18 mouse cellular contexts compared by ENCODE assay signal in the genomic region with DNA sequence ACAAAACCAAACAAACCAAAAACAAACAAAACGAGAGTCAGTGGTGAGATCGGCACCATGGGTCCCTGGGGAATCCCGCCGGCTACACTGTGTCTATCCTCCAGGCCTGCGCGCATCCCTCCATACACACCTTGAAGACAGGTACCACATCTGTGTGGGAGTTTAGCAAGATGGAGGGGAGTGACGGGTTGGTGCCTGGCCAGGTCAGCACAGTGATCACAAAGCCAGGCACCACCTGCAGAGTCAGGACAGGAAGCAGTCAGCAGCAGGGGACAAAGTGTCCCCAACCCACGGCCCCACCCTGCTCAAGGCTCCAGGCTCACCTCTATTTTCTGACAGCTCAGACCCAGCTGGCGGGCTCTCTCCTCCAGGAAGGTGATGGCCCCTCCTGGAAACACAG. TPM values are rescaled to one million over a fixed set of nuclear protein-coding genes. Genes with fewer than 3 reads are reported as not detected.
A peak's percentile ranks its signal among the peaks of the same experiment; 100 is the strongest.
DNase-seq lines count a peak whose midpoint lies in the region; ATAC-seq lines count a peak whose summit lies in the region.
"Had no signal": no experiment of that assay in that cellular context is flagged by ENCODE, and none has a peak within 500 bp of the region (broad histone marks: within the 10 kb centered on the region; RNA-seq: fewer than 3 reads in every experiment).

No protein-coding gene starts in this region.

- ATAC-seq in kidney, embryonic 14.5 days (ENCODE audit: low FRiP score, low TSS enrichment), result no peak
- ATAC-seq in neural tube, embryonic 12.5 days (ENCODE audit: low FRiP score, low read depth), result no peak
- ATAC-seq in neural tube, embryonic 15.5 days (ENCODE audit: low FRiP score), result no peak

- WGBS in kidney, embryonic 14.5 days, result 78% methylated on average over 9 of the region's 9 CpGs
- 87% methylated on average over 9 of the region's 9 CpGs for WGBS in neural tube, embryonic 12.5 days
- 90% methylated on average over 9 of the region's 9 CpGs for WGBS in neural tube, embryonic 15.5 days

- H3K9ac ChIP-seq in kidney, embryonic 14.5 days (ENCODE audit: low read depth, low read length), result no peak overlapping the region
- no peak overlapping the region for H3K9ac ChIP-seq in neural tube, embryonic 12.5 days
- peak overlapping the region; percentile 7; the same call in 1 of the 2 replicates for H3K9ac ChIP-seq in neural tube, embryonic 15.5 days (replicated peaks)
- H3K9ac ChIP-seq: embryonic facial prominence, embryonic 15.5 days; stomach, embryonic 15.5 days had no signal

- H3K4me1 ChIP-seq in kidney, embryonic 14.5 days (ENCODE audit: control insufficient read depth, insufficient read depth, low read length), result peaks cover 17% of the 10 kb centered on the region
- H3K4me1 ChIP-seq in neural tube, embryonic 12.5 days, result peaks cover 20% of the 10 kb centered on the region
- peaks cover 39% of the 10 kb centered on the region for H3K4me1 ChIP-seq in neural tube, embryonic 15.5 days

- peaks cover 26% of the 10 kb centered on the region for H3K36me3 ChIP-seq in kidney, embryonic 14.5 days (ENCODE audit: control insufficient read depth, insufficient read depth, low read length)
- H3K36me3 ChIP-seq in neural tube, embryonic 12.5 days, result peaks cover 30% of the 10 kb centered on the region
- peaks cover 21% of the 10 kb centered on the region for H3K36me3 ChIP-seq in neural tube, embryonic 15.5 days

- no peak overlapping the region for H3K4me2 ChIP-seq in kidney, embryonic 14.5 days (replicated peaks; ENCODE audit: low read depth, low read length)
- peak overlapping the region; percentile 84; the same call in 1 of the 2 replicates for H3K4me2 ChIP-seq in neural tube, embryonic 12.5 days (replicated peaks)
- H3K4me2 ChIP-seq in neural tube, embryonic 15.5 days, result no peak overlapping the region

- no peaks in the 10 kb centered on the region for H3K9me3 ChIP-seq in kidney, embryonic 14.5 days (ENCODE audit: control insufficient read depth, low read length)
- no peaks in the 10 kb centered on the region for H3K9me3 ChIP-seq in neural tube, embryonic 12.5 days
- no peaks in the 10 kb centered on the region for H3K9me3 ChIP-seq in neural tube, embryonic 15.5 days (replicated peaks)
- H3K9me3 ChIP-seq: embryonic facial prominence, embryonic 15.5 days; heart, embryonic 10.5 days; hindbrain, embryonic 12.5 days; stomach, embryonic 15.5 days had no signal

- H3K4me3 ChIP-seq in kidney, embryonic 14.5 days (ENCODE audit: low read length), result no peak overlapping the region
- no peak overlapping the region for H3K4me3 ChIP-seq in neural tube, embryonic 12.5 days
- no peak overlapping the region for H3K4me3 ChIP-seq in neural tube, embryonic 15.5 days (replicated peaks)
- H3K4me3 ChIP-seq: embryonic facial prominence, embryonic 15.5 days; myocyte had no signal

- peak; percentile 61 for DNase-seq in cerebellum, adult 9-10 months
- DNase-seq in cerebellum, postnatal 36 days, result no peak
- DNase-seq in kidney, adult 18-20 months, result peak; percentile 4
- no peak for DNase-seq in neural tube, embryonic 10.5 days (ENCODE audit: extremely low spot score, low spot score)
- DNase-seq in retina, embryonic 14.5 days (ENCODE audit: low spot score), result no peak
- DNase-seq: adrenal gland, adult 2 months; gastrocnemius, postnatal 14 days; kidney, adult 8-10 months; lung, postnatal 36 days; thymus, postnatal 36 days had no signal

- H3K27ac ChIP-seq in kidney, embryonic 14.5 days (ENCODE audit: low read depth, low read length), result no peak overlapping the region
- no peak overlapping the region for H3K27ac ChIP-seq in neural tube, embryonic 12.5 days
- no peak overlapping the region for H3K27ac ChIP-seq in neural tube, embryonic 15.5 days (replicated peaks)
- H3K27ac ChIP-seq: embryonic facial prominence, embryonic 15.5 days; hindbrain, embryonic 12.5 days; stomach, embryonic 15.5 days had no signal

- H3K27me3 ChIP-seq in kidney, embryonic 14.5 days (ENCODE audit: control insufficient read depth, insufficient read depth, low read length), result no peaks in the 10 kb centered on the region
- H3K27me3 ChIP-seq in neural tube, embryonic 12.5 days (replicated peaks), result no peaks in the 10 kb centered on the region
- H3K27me3 ChIP-seq in neural tube, embryonic 15.5 days (replicated peaks), result no peaks in the 10 kb centered on the region
- H3K27me3 ChIP-seq: embryonic facial prominence, embryonic 15.5 days; hindbrain, embryonic 12.5 days; stomach, embryonic 15.5 days had no signal

RNA-seq across cellular contexts. Expression of gene Acy1, which starts 1.6 kb away (rescaled TPM):
- polyA plus RNA-seq in kidney, embryonic 14.5 days (2014; fragmentation: Nextera tagmentation; extraction: Ambion mirVana), result 41.1 and 44.5 TPM in 2 replicates
- 31.0 and 32.7 TPM in 2 replicates for polyA plus RNA-seq in neural tube, embryonic 12.5 days (2016; fragmentation: Nextera tagmentation; extraction: Ambion mirVana)
- polyA plus RNA-seq in neural tube, embryonic 15.5 days (2015; fragmentation: Nextera tagmentation; extraction: Ambion mirVana), result 20.5 and 24.9 TPM in 2 replicates

RNA-seq across cellular contexts. Expression of gene Rpl29, which starts 7.3 kb away (rescaled TPM):
- polyA plus RNA-seq in kidney, embryonic 14.5 days (2014; fragmentation: Nextera tagmentation; extraction: Ambion mirVana), result 1,370 and 1,590 TPM in 2 replicates
- 698 and 706 TPM in 2 replicates for polyA plus RNA-seq in neural tube, embryonic 12.5 days (2016; fragmentation: Nextera tagmentation; extraction: Ambion mirVana)
- 656 and 712 TPM in 2 replicates for polyA plus RNA-seq in neural tube, embryonic 15.5 days (2015; fragmentation: Nextera tagmentation; extraction: Ambion mirVana)

RNA-seq across cellular contexts. Expression of gene Abhd14b, which starts 10.7 kb away (rescaled TPM):
- 18.7 and 25.6 TPM in 2 replicates for polyA plus RNA-seq in kidney, embryonic 14.5 days (2014; fragmentation: Nextera tagmentation; extraction: Ambion mirVana)
- polyA plus RNA-seq in neural tube, embryonic 12.5 days (2016; fragmentation: Nextera tagmentation; extraction: Ambion mirVana), result 5.7 and 6.0 TPM in 2 replicates
- 10.0 and 13.6 TPM in 2 replicates for polyA plus RNA-seq in neural tube, embryonic 15.5 days (2015; fragmentation: Nextera tagmentation; extraction: Ambion mirVana)

RNA-seq across cellular contexts. Expression of gene Abhd14a, which starts 10.9 kb away (rescaled TPM):
- 50.2 and 58.8 TPM in 2 replicates for polyA plus RNA-seq in kidney, embryonic 14.5 days (2014; fragmentation: Nextera tagmentation; extraction: Ambion mirVana)
- 34.6 and 38.0 TPM in 2 replicates for polyA plus RNA-seq in neural tube, embryonic 12.5 days (2016; fragmentation: Nextera tagmentation; extraction: Ambion mirVana)
- polyA plus RNA-seq in neural tube, embryonic 15.5 days (2015; fragmentation: Nextera tagmentation; extraction: Ambion mirVana), result 73.2 and 77.0 TPM in 2 replicates

RNA-seq across cellular contexts. Expression of gene Pcbp4, which starts 16.5 kb away (rescaled TPM):
- polyA plus RNA-seq in kidney, embryonic 14.5 days (2014; fragmentation: Nextera tagmentation; extraction: Ambion mirVana), result 129 and 147 TPM in 2 replicates
- 358 and 362 TPM in 2 replicates for polyA plus RNA-seq in neural tube, embryonic 12.5 days (2016; fragmentation: Nextera tagmentation; extraction: Ambion mirVana)
- polyA plus RNA-seq in neural tube, embryonic 15.5 days (2015; fragmentation: Nextera tagmentation; extraction: Ambion mirVana), result 185 and 222 TPM in 2 replicates

Comparison
In these comparisons a context has a peak if more than half of its experiments do, and no peak if none do; other contexts are left out.
1. DNase-seq: peak in cerebellum, adult 9-10 months (single experiment) and kidney, adult 18-20 months (single experiment); none in cerebellum, postnatal 36 days (0 of 2), neural tube, embryonic 10.5 days (single experiment) and retina, embryonic 14.5 days (single experiment).